8 mouse cellular contexts compared by ENCODE assay signal in genomic region chr15:25791660-25792353, GRCm38 (mm10). TPM values are rescaled to one million over a fixed set of nuclear protein-coding genes. Genes with fewer than 3 reads are reported as not detected.
A peak's percentile ranks its signal among the peaks of the same experiment; 100 is the strongest.
DNase-seq lines count a peak whose midpoint lies in the region; ATAC-seq and TF ChIP-seq lines count a peak whose summit lies in the region.

No protein-coding gene starts in this region.

- H3K36me3 ChIP-seq in thymus, adult 2 months (ENCODE audit: control insufficient read depth, insufficient read depth, low read length), result no peaks in the 10 kb centered on the region
- peaks cover 29% of the 10 kb centered on the region for H3K36me3 ChIP-seq in stomach, postnatal 0 days (ENCODE audit: control insufficient read depth, insufficient read depth, low read length)

- TF ChIP-seq POLR2A in thymus, adult 2 months (IDR thresholded peaks at IDR 0.05; ENCODE audit: control insufficient read depth, extremely low read depth, insufficient read depth, low read length, poor library complexity), result no peak
- TF ChIP-seq POLR2A in lung, adult 2 months (IDR thresholded peaks at IDR 0.05; ENCODE audit: borderline replicate concordance, extremely low read depth, low read depth, low read length), result no peak

- peak; percentile 28 for DNase-seq in embryo, embryonic 10.5 days (ENCODE audit: low spot score)
- DNase-seq in embryo, embryonic 11 days, result no peak
- no peak for DNase-seq in thymus, adult 2 months
- no peak for DNase-seq in thymus, adult 18-20 months
- DNase-seq in lung, adult 2 months, result no peak
- no peak for DNase-seq in stomach, postnatal 0 days (ENCODE audit: low spot score)
- DNase-seq in spleen, adult 12 weeks (ENCODE audit: low spot score), result no peak
- DNase-seq in layer of hippocampus, adult 9-11 months, result no peak

- 86% methylated on average over 8 of the region's 8 CpGs for WGBS in thymus, adult 2 months
- 45% methylated on average over 8 of the region's 8 CpGs for WGBS in lung, adult 2 months
- 60% methylated on average over 8 of the region's 8 CpGs for WGBS in stomach, postnatal 0 days

- H3K27me3 ChIP-seq in thymus, adult 2 months (ENCODE audit: control insufficient read depth, insufficient read depth, low read length), result no peaks in the 10 kb centered on the region
- no peaks in the 10 kb centered on the region for H3K27me3 ChIP-seq in stomach, postnatal 0 days (ENCODE audit: control insufficient read depth, insufficient read depth, low read length)

- TF ChIP-seq CTCF in thymus, adult 2 months (IDR thresholded peaks at IDR 0.05; ENCODE audit: borderline replicate concordance, control insufficient read depth, extremely low read depth, insufficient read depth, low read length, poor library complexity), result peak; percentile 55; the same call in 1 of the 2 replicates
- TF ChIP-seq CTCF in lung, adult 2 months (IDR thresholded peaks at IDR 0.05; ENCODE audit: insufficient read depth, low read length), result peak; percentile 40
- TF ChIP-seq CTCF in stomach, postnatal 0 days (IDR thresholded peaks at IDR 0.05; ENCODE audit: low read depth), result peak; percentile 65

- H3K4me1 ChIP-seq in thymus, adult 2 months (replicated peaks; ENCODE audit: control insufficient read depth, insufficient read depth, low read length), result no peaks in the 10 kb centered on the region
- no peaks in the 10 kb centered on the region for H3K4me1 ChIP-seq in lung, adult 2 months (ENCODE audit: control insufficient read depth, insufficient read depth, low read length)
- H3K4me1 ChIP-seq in stomach, postnatal 0 days (replicated peaks; ENCODE audit: control insufficient read depth, insufficient read depth), result no peaks in the 10 kb centered on the region

- H3K27ac ChIP-seq in thymus, adult 2 months (ENCODE audit: control insufficient read depth, insufficient read depth, low read length), result no peak overlapping the region
- no peak overlapping the region for H3K27ac ChIP-seq in stomach, postnatal 0 days (replicated peaks)

- H3K4me2 ChIP-seq in stomach, postnatal 0 days (replicated peaks; ENCODE audit: low read depth), result no peak overlapping the region

- TF ChIP-seq EP300 in stomach, postnatal 0 days (optimal IDR thresholded peaks at IDR 0.05), result no peak

- no peak overlapping the region for H3K4me3 ChIP-seq in thymus, adult 2 months (ENCODE audit: control insufficient read depth, insufficient read depth, low read length)
- H3K4me3 ChIP-seq in lung, adult 2 months (replicated peaks; ENCODE audit: extremely low read depth, low read depth, low read length), result no peak overlapping the region
- no peak overlapping the region for H3K4me3 ChIP-seq in stomach, postnatal 0 days (ENCODE audit: low read depth, low read length)

- H3K9me3 ChIP-seq in stomach, postnatal 0 days (ENCODE audit: control insufficient read depth, low read length), result no peaks in the 10 kb centered on the region

- no peak overlapping the region for H3K9ac ChIP-seq in stomach, postnatal 0 days (ENCODE audit: low read length)

- peak; percentile 41; the same call in 1 of the 2 replicates for ATAC-seq in stomach, postnatal 0 days (ENCODE audit: low FRiP score, low TSS enrichment)

RNA-seq across cellular contexts. Expression of gene Retreg1, which starts 51.2 kb away (rescaled TPM):
- polyA plus RNA-seq in thymus, adult 2 months (2012; rRNA removed), result 6.7 and 8.3 TPM in 2 replicates
- 10.9 and 15.5 TPM in 2 replicates for polyA plus RNA-seq in lung, adult 2 months (2012; rRNA removed)
- polyA plus RNA-seq in stomach, postnatal 0 days (2015; fragmentation: Nextera tagmentation; extraction: Ambion mirVana), result 32.8 and 33.6 TPM in 2 replicates
